Mouse (Mus musculus) gastrocnemius, postnatal 36 days (tissue): ENCODE measurements around the gene Exoc7. TPM values are rescaled to one million over a fixed set of nuclear protein-coding genes. Genes with fewer than 3 reads are reported as not detected.
"Not testable (repeated sequence)": the region's sequence is repeated elsewhere in the genome, so short reads cannot be mapped to it uniquely, and the experiment has no call there.

Source experiments
- DNase-seq, 2 experiments: peaks; one replicate each; pipeline ENCODE4 v3.0.0; 2022
- intact Hi-C: fragments of 180-260 bp; cut with DNase I; formaldehyde crosslinking; loops from one replicate; pipeline ENCODE4 v1.15.1; 2025
- total RNA-seq, 2 experiments: library from RNA; stranded (reverse); gene quantifications; 2 replicates each; pipeline ENCODE4 v1.2.3; 2021

The Exoc7 gene
- total RNA-seq, 2 experiments from 2014 or later = 85.9 to 94.8 TPM

GRCm38 (mm10) chr11:116282912-116283521 lies 24.0 kb downstream of the Exoc7 start:
- intact Hi-C loops = no loop called here
- DNase-seq = no peak

DNA sequence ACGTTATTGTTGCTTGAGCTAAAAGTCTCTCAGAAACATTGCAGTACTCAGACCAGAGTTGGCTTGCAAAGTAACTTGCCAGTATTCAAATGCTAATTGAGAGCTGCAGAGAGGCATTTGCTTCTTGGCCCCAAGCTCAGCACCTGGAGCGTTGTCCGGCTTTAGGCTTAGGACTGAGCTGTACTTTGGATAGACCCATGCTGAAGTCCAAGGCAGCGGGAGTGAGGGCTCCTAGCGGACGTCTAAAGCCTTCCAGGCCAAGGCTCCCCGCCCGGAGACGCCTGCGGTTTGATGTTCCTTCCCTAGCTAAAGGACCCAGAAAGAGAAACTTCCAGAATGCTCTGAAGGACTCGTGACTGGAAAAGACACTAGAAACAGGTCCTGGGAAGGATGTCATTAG lies 24.9 kb downstream of the Exoc7 start:
- intact Hi-C loops = no loop called here

GRCm38 (mm10) chr11:116281671-116282070 lies 25.4 kb downstream of the Exoc7 start:
- no peak for DNase-seq
- intact Hi-C loops = no loop called here

More for the DNA sequence above, 24.9 kb downstream of the Exoc7 start:
- DNase-seq = no peak

GRCm38 (mm10) chr11:116280751-116281663 lies 26.0 kb downstream of the Exoc7 start, which contains the start of gene Galr2:
Gene Galr2, plus strand, starts transcription at chr11:116280939.
- intact Hi-C loops = no loop called here
- no peak for DNase-seq

GRCm38 (mm10) chr11:116277184-116277583 lies 29.8 kb downstream of the Exoc7 start:
- intact Hi-C loops, DNase-seq: not testable (repeated sequence)

DNA sequence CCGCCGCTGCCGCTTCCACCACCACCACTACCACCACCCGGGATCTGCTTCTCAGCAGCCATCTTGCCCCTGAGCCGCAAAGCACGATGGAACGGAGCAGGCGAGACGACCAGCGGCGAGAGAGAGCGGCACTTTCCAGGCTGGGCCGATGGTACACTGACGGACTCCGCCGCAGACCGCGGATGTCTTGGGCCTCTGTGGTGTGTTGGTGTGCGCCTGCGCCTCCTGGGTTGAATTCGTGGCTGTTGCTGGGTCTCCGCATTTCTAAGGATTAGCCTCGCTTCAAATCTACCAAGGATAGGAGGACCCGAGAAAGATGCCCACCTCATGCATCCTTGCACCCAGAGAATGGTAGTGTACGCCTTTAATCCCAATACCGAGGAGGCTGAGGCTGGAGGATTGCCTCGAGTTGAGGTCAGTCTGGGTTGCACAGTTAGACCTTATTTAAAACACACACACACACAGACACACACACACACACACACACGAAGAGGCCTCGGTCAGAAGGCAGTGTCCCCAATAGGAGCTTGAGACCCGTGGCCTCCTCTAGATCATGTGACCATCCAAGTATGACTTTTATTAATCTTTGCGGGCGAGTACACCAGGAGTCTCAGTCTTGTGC lies 32.9 kb downstream of the Exoc7 start, which contains the start of gene Srp68:
Gene Srp68, minus strand, starts transcription at position 173 of the 622 bp plus-strand sequence.
- intact Hi-C loops = no loop called here
- DNase-seq = peak; percentile 87 to 89

DNA sequence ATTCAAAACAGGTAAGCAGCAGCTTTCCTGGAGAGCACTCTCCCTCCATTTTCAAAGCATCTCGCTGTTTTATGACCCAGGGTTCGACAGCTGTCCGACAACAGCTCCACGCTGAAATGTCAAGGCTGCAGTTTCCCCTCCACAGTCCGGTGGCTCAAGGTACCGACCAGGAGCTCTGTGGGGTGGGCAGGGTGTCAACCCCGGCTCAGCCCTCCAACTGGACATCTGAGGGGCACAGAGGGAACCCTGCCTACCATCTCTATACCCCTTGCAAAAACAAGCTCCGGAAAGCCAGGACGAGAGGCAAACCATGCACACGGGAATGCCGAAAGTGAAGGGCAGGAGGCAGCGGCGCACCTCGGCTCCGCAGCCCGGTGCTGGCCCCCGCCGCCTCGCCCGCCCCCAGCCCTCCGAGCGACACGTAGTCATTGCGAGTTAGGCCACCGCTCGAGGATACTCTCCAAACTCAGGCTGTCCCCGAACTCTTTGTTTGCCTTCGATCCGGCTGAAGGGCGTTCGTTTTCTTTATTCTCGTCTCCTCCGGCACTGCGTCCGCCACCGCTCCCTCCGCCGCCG lies 33.5 kb downstream of the Exoc7 start:
- DNase-seq = no peak
- intact Hi-C loops = no loop called here

DNA sequence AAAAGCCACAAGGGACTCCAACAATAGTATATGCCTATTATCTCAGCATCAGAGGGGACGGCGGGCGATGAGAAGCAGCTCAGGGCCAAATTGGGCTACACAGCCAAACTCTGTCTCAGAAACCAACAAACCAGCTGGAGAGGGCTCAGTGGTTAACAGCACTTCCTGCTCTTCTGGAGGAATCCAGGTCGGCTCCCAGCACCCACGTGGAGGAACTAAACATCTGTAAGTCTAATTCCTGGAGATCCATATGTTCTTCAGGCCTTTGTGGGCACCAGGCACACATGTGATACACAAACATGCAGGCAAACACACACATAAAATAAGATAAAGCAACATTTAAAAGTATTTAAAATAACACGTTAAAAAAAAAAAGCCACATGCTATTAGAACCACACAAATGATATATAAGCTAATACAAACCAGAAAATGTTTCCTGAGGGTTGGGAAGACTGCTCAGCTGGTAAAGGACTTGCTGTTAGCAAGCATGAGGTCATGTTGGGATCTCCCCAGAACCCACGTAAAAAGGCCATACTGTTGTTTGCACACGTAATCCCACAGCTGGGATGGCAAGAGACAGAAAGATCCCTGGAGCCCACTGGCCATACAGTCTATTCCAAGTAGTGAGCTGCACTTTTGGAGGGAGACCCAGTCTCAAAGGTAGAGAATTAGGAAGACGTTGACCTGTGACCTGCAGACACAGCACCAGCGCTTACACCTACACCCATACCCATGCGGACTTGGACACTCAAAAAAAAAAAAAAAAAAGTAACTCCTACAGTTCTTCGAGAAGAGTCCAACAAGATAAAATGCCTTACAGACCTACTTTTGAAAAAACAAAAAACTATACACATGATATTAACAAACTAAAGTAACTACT lies 34.2 kb downstream of the Exoc7 start:
- DNase-seq = no peak
- intact Hi-C loops = no loop called here

DNA sequence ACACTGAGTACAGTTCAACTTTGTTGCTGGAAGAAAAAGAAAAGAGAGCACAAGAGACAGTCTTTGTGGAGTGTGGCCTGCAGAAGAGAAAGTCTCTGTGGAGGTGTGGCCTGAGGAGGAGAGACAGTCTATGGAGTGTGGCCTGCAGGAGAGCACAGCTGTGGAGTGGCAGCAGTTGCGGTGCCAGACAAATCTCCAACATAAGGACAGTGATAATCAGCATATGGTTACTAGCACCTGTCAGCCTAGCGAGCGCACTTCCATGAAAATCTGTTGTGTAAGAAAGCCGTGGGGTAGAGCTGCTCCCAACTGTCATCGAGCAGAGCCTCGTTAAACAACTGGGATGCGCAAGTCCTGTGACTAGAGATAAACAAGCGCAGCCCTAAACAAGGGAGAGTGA lies 37.5 kb downstream of the Exoc7 start:
- no peak for DNase-seq
- intact Hi-C loops = loop anchor here (5.0 kb wide), 1 partner anchor 33 kb away; no protein-coding TSS in a partner anchor

DNA sequence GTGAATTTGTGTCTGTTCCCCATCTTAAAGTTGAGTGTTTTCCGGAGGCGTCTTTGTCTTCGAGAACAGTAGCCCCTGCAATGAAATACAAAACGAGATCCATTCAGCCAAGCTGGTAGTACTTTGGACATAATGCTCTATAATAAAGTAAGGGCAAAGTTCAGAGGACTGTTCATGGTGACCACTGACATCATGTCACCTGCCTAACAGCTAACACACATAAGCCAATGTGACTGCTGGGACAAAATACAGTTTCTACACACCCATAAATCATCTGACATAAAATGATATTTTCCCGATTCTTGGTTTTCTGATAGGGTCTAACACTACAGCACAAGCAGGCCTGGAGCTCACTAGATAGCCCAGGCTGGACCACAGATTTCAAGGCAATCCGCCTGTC lies 38.7 kb downstream of the Exoc7 start:
- no peak for DNase-seq
- intact Hi-C loops = loop anchor here (5.0 kb wide), 1 partner anchor 34 kb away; no protein-coding TSS in a partner anchor

GRCm38 (mm10) chr11:116267637-116268036 lies 39.4 kb downstream of the Exoc7 start:
- intact Hi-C loops = loop anchor here (5.0 kb wide), 1 partner anchor 35 kb away; no protein-coding TSS in a partner anchor
- DNase-seq = no peak

GRCm38 (mm10) chr11:116265850-116266249 lies 41.2 kb downstream of the Exoc7 start:
- DNase-seq = no peak
- intact Hi-C loops = loop anchor here (5.0 kb wide), 1 partner anchor 36 kb away; no protein-coding TSS in a partner anchor

DNA sequence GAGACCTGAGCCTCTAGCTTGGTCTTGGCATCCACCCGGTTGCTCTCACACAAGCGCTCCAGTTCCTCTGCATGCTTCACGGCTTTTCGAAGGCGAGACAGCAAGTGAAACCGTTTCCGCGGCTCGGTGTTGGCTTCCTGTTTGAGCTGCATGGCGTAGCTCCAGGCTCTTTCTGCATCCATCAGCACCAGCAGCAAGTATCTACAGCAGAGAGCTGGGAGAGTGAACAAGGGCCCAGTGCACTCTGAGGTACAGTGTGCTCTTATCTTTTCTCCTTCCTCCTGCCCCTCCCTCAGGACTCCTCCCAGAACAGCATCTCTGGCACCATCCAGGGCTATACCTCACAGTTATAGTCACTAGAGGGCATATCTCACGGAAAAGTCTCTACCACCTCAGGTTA lies 41.7 kb downstream of the Exoc7 start:
- intact Hi-C loops = loop anchor here (5.0 kb wide), 1 partner anchor 37 kb away; no protein-coding TSS in a partner anchor
- no peak for DNase-seq

GRCm38 (mm10) chr11:116260259-116260658 lies 46.8 kb downstream of the Exoc7 start:
- no peak for DNase-seq
- intact Hi-C loops = no loop called here

GRCm38 (mm10) chr11:116259461-116259860 lies 47.6 kb downstream of the Exoc7 start:
- intact Hi-C loops = no loop called here
- no peak for DNase-seq

DNA sequence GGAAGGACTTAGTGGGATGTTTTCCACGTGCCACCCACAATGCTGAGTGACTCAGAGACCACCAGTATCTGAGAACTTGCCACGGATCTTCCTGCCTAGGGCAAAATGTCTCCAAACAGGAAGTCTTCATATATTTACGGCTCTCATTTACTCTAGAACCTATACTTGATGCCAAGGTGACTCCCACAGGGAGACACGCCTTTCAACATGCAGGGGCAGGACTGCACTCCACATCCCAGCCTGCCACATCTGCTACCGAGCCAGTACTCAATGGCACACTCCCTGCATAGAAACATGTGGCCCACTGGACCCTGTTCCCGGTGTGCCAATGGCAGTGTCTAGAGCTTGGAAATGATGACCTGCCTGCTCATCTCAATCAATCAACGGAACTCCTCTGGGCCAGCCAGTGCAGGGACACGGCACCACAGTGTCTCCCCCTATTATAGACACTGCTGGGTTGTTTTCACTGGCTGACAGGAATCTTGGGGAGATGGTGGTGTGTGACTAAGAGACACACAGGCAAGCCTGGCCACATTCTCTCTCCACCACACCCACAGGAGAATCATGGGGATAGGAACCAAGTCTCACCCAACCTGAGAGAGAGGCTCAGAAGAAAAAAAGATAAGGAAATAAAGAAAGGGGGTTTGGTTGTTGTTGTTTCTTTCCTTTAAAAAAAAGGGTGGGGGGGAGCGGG lies 50.9 kb downstream of the Exoc7 start:
- DNase-seq = no peak
- intact Hi-C loops = no loop called here

GRCm38 (mm10) chr11:116255090-116255981 lies 51.7 kb downstream of the Exoc7 start:
- no peak for DNase-seq
- intact Hi-C loops = no loop called here

DNA sequence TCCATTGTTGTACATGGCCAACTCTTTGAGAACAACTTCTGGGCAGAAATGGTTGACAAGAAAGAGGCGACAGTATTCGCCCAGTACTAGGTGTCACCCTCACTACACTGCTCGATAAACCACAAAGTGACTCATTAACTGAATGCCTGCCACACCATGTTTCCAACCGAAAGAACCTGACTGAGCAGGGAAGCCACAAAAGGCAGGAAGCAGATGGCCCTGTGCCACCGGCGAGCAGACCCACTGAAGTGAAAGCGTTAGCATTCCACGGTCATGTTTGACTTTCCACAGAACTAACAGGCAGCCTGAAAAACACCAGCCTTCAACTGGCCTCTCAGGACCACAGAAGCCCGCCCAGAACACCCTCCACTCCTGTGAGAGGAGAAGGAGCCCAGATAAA lies 52.4 kb downstream of the Exoc7 start:
- intact Hi-C loops = no loop called here
- no peak for DNase-seq
